Mouse (Mus musculus) liver, adult 2 months (tissue): ENCODE data around the gene Scly. TPM values are rescaled to one million over a fixed set of nuclear protein-coding genes. Genes with fewer than 3 reads are reported as not detected.

Experiments used
- DNase-seq: peaks from one replicate; pipeline ENCODE4 v3.0.0-alpha.2; 2011; ENCODE audit warnings: low read depth, low spot score; ENCODE audit errors: extremely low read depth
- H3K27ac ChIP-seq: fragments of 200-500 bp; replicated peaks from 2 replicates; pipeline ENCODE4 v1.5.1; 2012; ENCODE audit warnings: low read depth, mild to moderate bottlenecking, control low read depth, inconsistent platforms, low read length; ENCODE audit not compliant: insufficient read depth
- H3K27me3 ChIP-seq: fragments of 200-500 bp; 2 replicates; pipeline ENCODE4 v1.6.1; 2012; ENCODE audit warnings: mild to moderate bottlenecking, moderate library complexity, low read length, inconsistent platforms; ENCODE audit not compliant: control insufficient read depth, insufficient read depth
- H3K36me3 ChIP-seq: fragments of 200-500 bp; 2 replicates; pipeline ENCODE4 v1.6.1; 2012; ENCODE audit warnings: low read length, inconsistent platforms; ENCODE audit not compliant: control insufficient read depth, insufficient read depth
- H3K4me1 ChIP-seq: fragments of 200-500 bp; 2 replicates; pipeline ENCODE4 v1.6.1; 2011; ENCODE audit warnings: low read length; ENCODE audit not compliant: control insufficient read depth, insufficient read depth
- H3K4me3 ChIP-seq: fragments of 200-500 bp; 2 replicates; pipeline ENCODE4 v1.5.1; 2011; ENCODE audit warnings: low read depth, mild to moderate bottlenecking, control low read depth, low read length, moderate library complexity; ENCODE audit not compliant: insufficient read depth
- H3K79me2 ChIP-seq: fragments of 200-500 bp; 2 replicates; pipeline ENCODE4 v1.6.1; 2012; ENCODE audit warnings: inconsistent platforms, mild to moderate bottlenecking, low read length, moderate library complexity; ENCODE audit not compliant: control insufficient read depth, insufficient read depth
- H3K9ac ChIP-seq: fragments of 200-500 bp; 2 replicates; pipeline ENCODE4 v1.6.1; 2012; ENCODE audit warnings: low read depth, mild to moderate bottlenecking, control low read depth, inconsistent platforms, low read length
- CTCF ChIP-seq: fragments of 200-500 bp; IDR thresholded peaks from 2 replicates; pipeline ENCODE4 v1.5.1; 2011; ENCODE audit warnings: low read depth, low read length, control low read depth
- POLR2A ChIP-seq: fragments of 200-500 bp; IDR thresholded peaks from 2 replicates; pipeline ENCODE4 v1.6.1; 2011; ENCODE audit warnings: low read length, control low read depth; ENCODE audit not compliant: insufficient read depth; ENCODE audit errors: extremely low read depth
- WGBS: fragments of 180-500 bp; shearing (Covaris S2); methylation state at CpG from one replicate; pipeline ENCODE4 v1.1.7; 2018; 5-methylcytosine and 5-hydroxymethylcytosine counted together
- polyA plus RNA-seq: library from polyadenylated mRNA; depleted of rRNA; stranded (reverse); fragments of >200 nt; gene quantifications from 2 replicates; pipeline ENCODE4 v1.2.3, GENCODE M21; 2012
- total RNA-seq: library from RNA; depleted of rRNA; stranded (reverse); fragments of >200 nt; gene quantifications from 2 replicates; pipeline ENCODE4 v1.2.3, GENCODE M21; 2014

The Scly gene
- total and polyA plus RNA-seq, 2 experiments = 50.4 to 106 TPM

DNA sequence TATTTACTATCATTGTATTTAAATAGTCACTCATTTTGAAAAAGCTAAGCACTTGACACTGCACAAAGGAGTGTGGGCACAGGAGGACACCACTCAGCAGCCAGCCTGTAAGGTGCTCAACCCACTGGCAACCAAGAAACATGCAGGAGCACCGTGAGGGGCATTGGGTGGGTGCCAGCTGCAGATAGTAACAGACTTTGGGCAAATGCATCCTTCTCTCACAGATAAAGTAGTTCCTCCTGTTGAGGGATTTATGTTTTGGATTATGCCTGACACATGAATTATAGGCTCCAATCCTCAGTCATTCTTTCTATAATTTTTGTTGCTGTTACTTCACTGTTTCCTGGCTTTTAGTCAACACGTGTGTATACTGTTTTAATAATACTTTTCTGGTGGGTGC is 20.7 kb upstream of the Scly start:
- DNase-seq = no peak
- no peaks in the 10 kb centered on the region for H3K79me2 ChIP-seq
- no peak overlapping the region for H3K9ac ChIP-seq
- TF ChIP-seq POLR2A (no peak), CTCF (no peak)
- 90% methylated on average over 2 of the region's 2 CpGs for WGBS
- no peak overlapping the region for H3K27ac ChIP-seq
- no peaks in the 10 kb centered on the region for H3K4me1 ChIP-seq
- no peak overlapping the region for H3K4me3 ChIP-seq
- H3K36me3 ChIP-seq = peaks cover 52% of the 10 kb centered on the region
- H3K27me3 ChIP-seq = no peaks in the 10 kb centered on the region

DNA sequence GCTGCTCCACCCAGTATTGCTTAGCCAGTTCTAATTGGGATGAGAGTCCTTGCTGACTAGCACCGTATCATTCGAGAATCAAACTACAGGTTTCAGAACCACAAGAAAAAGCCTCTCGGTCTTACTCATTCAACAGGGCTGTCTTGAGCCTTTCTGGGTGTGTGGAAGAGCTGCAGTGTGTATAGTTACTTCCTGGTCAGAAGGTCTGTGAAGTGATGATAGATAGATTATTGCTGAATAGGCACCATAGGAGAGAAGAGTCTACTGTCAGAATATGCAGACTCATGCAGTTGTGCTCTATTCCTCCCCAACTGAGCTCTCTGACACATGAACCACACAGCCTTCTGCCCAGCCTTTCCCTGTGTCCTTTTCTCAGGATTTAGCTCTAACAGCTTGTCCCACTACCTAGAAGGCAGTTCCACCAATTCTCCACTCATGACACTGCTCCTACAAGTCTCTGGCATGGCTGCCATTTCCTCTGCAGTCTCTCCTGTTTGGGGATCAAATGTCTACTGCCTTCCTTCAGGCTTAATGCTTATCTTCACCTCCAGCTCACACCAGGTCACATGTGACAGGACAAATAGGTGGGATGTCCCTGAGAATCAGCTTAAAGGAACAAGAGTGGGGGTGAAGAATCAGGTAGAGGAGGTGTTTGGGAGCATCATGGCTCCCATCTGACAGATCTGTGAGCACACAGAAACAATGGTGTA is 19.6 kb upstream of the Scly start:
- H3K27me3 ChIP-seq = no peaks in the 10 kb centered on the region
- H3K4me1 ChIP-seq = no peaks in the 10 kb centered on the region
- DNase-seq = no peak
- no peak for TF ChIP-seq POLR2A
- TF ChIP-seq CTCF = no peak
- no peaks in the 10 kb centered on the region for H3K79me2 ChIP-seq
- no peak overlapping the region for H3K27ac ChIP-seq
- H3K4me3 ChIP-seq = no peak overlapping the region
- no peak overlapping the region for H3K9ac ChIP-seq
- H3K36me3 ChIP-seq = peaks cover 53% of the 10 kb centered on the region
- WGBS = 93% methylated on average over 3 of the region's 3 CpGs

DNA sequence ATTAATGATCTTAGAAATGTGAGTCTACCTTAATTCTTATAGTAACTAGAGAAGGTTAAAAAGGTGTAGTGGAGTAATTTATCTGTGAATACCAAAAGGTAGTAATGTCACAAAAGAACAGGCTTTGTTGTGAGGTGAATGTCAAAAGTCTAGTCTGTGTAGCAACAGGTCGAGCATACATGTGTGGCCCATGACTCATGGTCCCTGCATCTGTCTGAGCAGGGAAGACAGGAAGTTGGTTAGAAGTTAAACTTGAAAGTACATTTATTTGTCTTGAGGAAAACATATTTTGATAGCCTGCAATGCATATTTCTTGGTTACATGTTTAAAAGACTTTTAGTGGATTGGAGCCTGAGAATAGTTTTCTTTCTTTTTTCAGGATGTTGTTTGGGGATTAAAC is 19.0 kb upstream of the Scly start:
- H3K27ac ChIP-seq = no peak overlapping the region
- no peak for DNase-seq
- TF ChIP-seq CTCF (no peak), POLR2A (no peak)
- H3K79me2 ChIP-seq = no peaks in the 10 kb centered on the region
- no peaks in the 10 kb centered on the region for H3K27me3 ChIP-seq
- 72% methylated on average over 1 of the region's 1 CpGs for WGBS
- peaks cover 54% of the 10 kb centered on the region for H3K36me3 ChIP-seq
- H3K4me3 ChIP-seq = no peak overlapping the region
- H3K4me1 ChIP-seq = no peaks in the 10 kb centered on the region
- H3K9ac ChIP-seq = no peak overlapping the region

DNA sequence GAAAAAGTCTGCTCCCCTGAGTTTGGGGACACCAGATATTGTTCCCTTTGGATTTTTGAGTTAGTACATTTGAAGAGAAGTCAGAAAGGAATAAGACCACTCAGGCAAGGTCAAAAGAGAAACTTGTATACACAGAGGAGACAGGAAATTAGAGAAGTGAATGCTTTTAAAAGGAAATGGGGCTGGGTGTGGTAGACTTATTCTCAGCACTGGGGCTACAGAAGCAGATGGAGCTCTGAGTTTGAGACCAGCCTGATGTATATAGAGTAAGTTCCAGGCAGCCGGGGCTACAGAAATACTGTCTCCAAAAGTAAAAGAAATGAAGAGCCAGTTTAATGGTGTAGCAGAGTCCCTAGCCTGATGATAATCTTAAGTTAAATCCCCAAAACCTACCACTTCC is 15.6 kb upstream of the Scly start:
- 90% methylated on average over 1 of the region's 1 CpGs for WGBS
- H3K4me3 ChIP-seq = no peak overlapping the region
- peaks cover 42% of the 10 kb centered on the region for H3K36me3 ChIP-seq
- H3K27me3 ChIP-seq = no peaks in the 10 kb centered on the region
- H3K79me2 ChIP-seq = no peaks in the 10 kb centered on the region
- TF ChIP-seq CTCF (no peak), POLR2A (no peak)
- no peak overlapping the region for H3K9ac ChIP-seq
- 0 out of 2 replicates have a peak, but pooled peaks cover 2% of the 10 kb centered on the region for H3K4me1 ChIP-seq
- H3K27ac ChIP-seq = no peak overlapping the region
- DNase-seq = no peak

DNA sequence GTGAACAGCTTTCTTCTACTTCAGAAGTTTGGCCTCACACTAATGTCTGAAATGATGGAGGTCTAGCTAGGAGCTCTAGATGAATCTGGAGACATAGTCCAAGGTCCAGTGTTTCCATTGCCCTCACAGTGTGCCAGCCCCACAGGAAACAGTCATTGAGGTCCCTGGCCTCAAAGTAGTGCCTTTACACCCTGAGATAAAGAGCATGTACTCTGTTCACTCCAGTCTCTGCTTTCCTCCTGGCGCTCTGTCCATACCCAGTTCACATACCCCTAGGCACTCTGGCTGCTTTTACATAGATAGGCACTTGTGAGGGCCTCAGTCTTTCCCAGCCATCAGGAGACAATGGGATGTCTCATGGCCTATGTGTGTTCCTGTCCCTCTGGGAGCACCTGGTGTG is 8.8 kb upstream of the Scly start:
- TF ChIP-seq CTCF (no peak), POLR2A (no peak)
- DNase-seq = peak; percentile 21
- Histone ChIP-seq H3K36me3 (peaks cover 15% of the 10 kb centered on the region), H3K9ac (no peak overlapping the region), H3K27ac (no peak overlapping the region), H3K79me2 (no peaks in the 10 kb centered on the region), H3K4me3 (no peak overlapping the region), H3K4me1 (0 out of 2 replicates have a peak, but pooled peaks cover 4% of the 10 kb centered on the region), H3K27me3 (no peaks in the 10 kb centered on the region)
- WGBS = 100% methylated on average over 1 of the region's 1 CpGs

DNA sequence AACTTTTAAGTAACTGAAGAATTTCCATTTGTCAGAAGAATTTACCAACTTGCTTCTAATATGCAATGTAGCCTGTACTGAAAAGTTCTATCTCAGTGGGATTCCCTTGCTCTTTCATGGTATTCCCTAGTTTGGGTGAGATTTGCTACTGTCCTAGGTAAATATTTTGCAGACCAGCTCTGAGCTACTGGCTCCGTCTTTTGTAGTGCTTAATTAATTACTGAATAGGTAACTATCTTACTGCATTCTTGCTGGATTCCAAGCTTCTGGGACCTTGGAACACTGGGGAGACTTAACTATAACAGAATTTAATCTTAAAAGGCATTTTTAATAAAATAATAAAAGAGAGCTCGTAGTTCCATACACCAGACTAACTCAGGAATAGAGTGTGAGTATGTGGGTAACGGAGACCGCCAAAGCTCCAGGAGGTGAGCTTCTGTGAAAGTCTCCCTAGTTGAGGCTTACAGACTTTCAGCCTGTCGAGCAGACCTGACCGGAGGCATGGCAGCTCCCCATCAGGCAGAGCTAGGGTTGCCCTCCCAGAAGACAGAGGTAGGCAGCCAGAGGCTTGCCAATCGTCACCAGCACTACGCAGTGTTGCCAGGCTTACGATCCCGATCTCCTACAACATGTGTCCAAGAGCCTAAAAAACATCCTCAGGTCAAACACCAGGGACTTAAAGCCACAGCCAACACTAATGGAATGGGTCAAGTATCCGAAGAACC is 5.9 kb upstream of the Scly start:
- H3K4me3 ChIP-seq = no peak overlapping the region
- no peak overlapping the region for H3K9ac ChIP-seq
- 0 out of 2 replicates have a peak, but pooled peaks cover 4% of the 10 kb centered on the region for H3K4me1 ChIP-seq
- no peaks in the 10 kb centered on the region for H3K27me3 ChIP-seq
- no peaks in the 10 kb centered on the region for H3K79me2 ChIP-seq
- peaks cover 12% of the 10 kb centered on the region for H3K36me3 ChIP-seq
- WGBS = 96% methylated on average over 11 of the region's 11 CpGs
- no peak for DNase-seq
- TF ChIP-seq CTCF = no peak
- TF ChIP-seq POLR2A = no peak
- H3K27ac ChIP-seq = no peak overlapping the region
